ENCODE assay signal across 8 mouse cellular contexts in genomic region chr16:10411764-10412746, GRCm38 (mm10). TPM values are rescaled to one million over a fixed set of nuclear protein-coding genes. Genes with fewer than 3 reads are reported as not detected.
DNase-seq lines count a peak whose midpoint lies in the region; ATAC-seq lines count a peak whose summit lies in the region.

Gene Nubp1, plus strand, starts transcription at chr16:10411948.

- peaks cover 16% of the 10 kb centered on the region for H3K4me1 ChIP-seq in heart, embryonic 13.5 days
- peaks cover 22% of the 10 kb centered on the region for H3K4me1 ChIP-seq in liver, embryonic 12.5 days
- peaks cover 13% of the 10 kb centered on the region; the same call in 1 of the 2 replicates for H3K4me1 ChIP-seq in stomach, embryonic 15.5 days

- peak within 1 kb of the TSS; percentile 88 for H3K27ac ChIP-seq in heart, embryonic 13.5 days (replicated peaks)
- H3K27ac ChIP-seq in liver, embryonic 12.5 days: peak within 1 kb of the TSS; percentile 89
- peak within 1 kb of the TSS; percentile 95 for H3K27ac ChIP-seq in stomach, embryonic 15.5 days

- ATAC-seq in erythroid progenitor cell, adult 5-6 weeks (replicated peaks; ENCODE audit: low FRiP score, poor library complexity, severe bottlenecking): peak; percentile 92
- ATAC-seq in heart, embryonic 13.5 days (ENCODE audit: extremely low read depth, insufficient number of reproducible peaks, low FRiP score, low TSS enrichment): peak; percentile 89
- ATAC-seq in liver, embryonic 12.5 days: peak; percentile 96
- peak; percentile 97 for ATAC-seq in stomach, embryonic 15.5 days (ENCODE audit: insufficient read depth, low FRiP score, low read depth)

- H3K27me3 ChIP-seq in heart, embryonic 13.5 days (replicated peaks): peaks cover 16% of the 10 kb centered on the region
- peaks cover 17% of the 10 kb centered on the region for H3K27me3 ChIP-seq in liver, embryonic 12.5 days (replicated peaks)
- no peaks in the 10 kb centered on the region for H3K27me3 ChIP-seq in stomach, embryonic 15.5 days (replicated peaks)

- H3K9ac ChIP-seq in heart, embryonic 13.5 days: peak within 1 kb of the TSS; percentile 80
- peak within 1 kb of the TSS; percentile 81 for H3K9ac ChIP-seq in liver, embryonic 12.5 days
- peak within 1 kb of the TSS; percentile 73 for H3K9ac ChIP-seq in stomach, embryonic 15.5 days

- no peaks in the 10 kb centered on the region for H3K9me3 ChIP-seq in heart, embryonic 13.5 days
- no peaks in the 10 kb centered on the region for H3K9me3 ChIP-seq in liver, embryonic 12.5 days (replicated peaks)
- no peaks in the 10 kb centered on the region for H3K9me3 ChIP-seq in stomach, embryonic 15.5 days

- H3K4me3 ChIP-seq in heart, embryonic 13.5 days: peak within 1 kb of the TSS; percentile 73
- peak within 1 kb of the TSS; percentile 76 for H3K4me3 ChIP-seq in liver, embryonic 12.5 days
- peak within 1 kb of the TSS; percentile 91 for H3K4me3 ChIP-seq in stomach, embryonic 15.5 days (replicated peaks)

- 3% methylated on average over 56 of the region's 56 CpGs for WGBS in heart, embryonic 13.5 days
- 2% methylated on average over 56 of the region's 56 CpGs for WGBS in liver, embryonic 12.5 days (ENCODE audit: insufficient replicate concordance)
- 2% methylated on average over 56 of the region's 56 CpGs for WGBS in stomach, embryonic 15.5 days

- peaks cover 38% of the 10 kb centered on the region for H3K36me3 ChIP-seq in heart, embryonic 13.5 days
- H3K36me3 ChIP-seq in liver, embryonic 12.5 days: peaks cover 41% of the 10 kb centered on the region
- H3K36me3 ChIP-seq in stomach, embryonic 15.5 days: peaks cover 15% of the 10 kb centered on the region

- DNase-seq in CD4-positive helper T cell, adult 2 months (ENCODE audit: low read depth, low spot score): peak; percentile 93
- peak; percentile 88 for DNase-seq in brain, embryonic 18.5 days (ENCODE audit: low read depth, low spot score)
- DNase-seq in kidney, postnatal 10 days: peak; percentile 96
- DNase-seq in natural killer cell, adult 2 months (ENCODE audit: low spot score in 2 of 2): peak; percentile 91

- H3K4me2 ChIP-seq in heart, embryonic 13.5 days: peak within 1 kb of the TSS; percentile 89
- H3K4me2 ChIP-seq in liver, embryonic 12.5 days: peak within 1 kb of the TSS; percentile 81
- H3K4me2 ChIP-seq in stomach, embryonic 15.5 days: peak within 1 kb of the TSS; percentile 77

RNA-seq across cellular contexts. Expression of gene Nubp1, which starts in this region (rescaled TPM):
- total RNA-seq in erythroid progenitor cell, adult 5-6 weeks (2015; ENCODE audit: low replicate concordance): 12.6 and 21.4 TPM in 2 replicates
- total RNA-seq in erythroid progenitor cell, adult 5-6 weeks (2017; ENCODE audit: low replicate concordance): 11.4 and 20.5 TPM in 2 replicates
- polyA plus RNA-seq in heart, embryonic 13.5 days (2015; fragmentation: Nextera tagmentation; extraction: Ambion mirVana): 36.6 and 37.1 TPM in 2 replicates
- 49.4 and 52.0 TPM in 2 replicates for polyA plus RNA-seq in liver, embryonic 12.5 days (2016; fragmentation: Nextera tagmentation; extraction: Ambion mirVana)
- 52.2 and 54.9 TPM in 2 replicates for polyA plus RNA-seq in stomach, embryonic 15.5 days (2015; fragmentation: Nextera tagmentation; extraction: Ambion mirVana)

Comparison
In these comparisons a context has a peak if more than half of its experiments do, and no peak if none do; other contexts are left out.
1. Peak in every context shown above with its lines: DNase-seq, ATAC-seq, H3K4me3 ChIP-seq and H3K27ac ChIP-seq.